Mouse (Mus musculus) right cerebral cortex, adult 18-20 months (tissue): ENCODE data around the gene Spata33.
"Not testable (repeated sequence)": the region's sequence is repeated elsewhere in the genome, so short reads cannot be mapped to it uniquely, and the experiment has no call there.

Experiments used
- DNase-seq: peaks from one replicate; pipeline ENCODE4 v3.0.0; 2022; ENCODE audit warnings: mixed read lengths

The Spata33 gene

GRCm38 (mm10) chr8:123212321-123213117, at the start of gene Spata33, which contains the start of gene Chmp1a:
Gene Spata33 (plus strand): TSS chr8:123212832.
Gene Chmp1a (minus strand): TSS chr8:123212763.
- peak; percentile 87 for DNase-seq

- no peak for DNase-seq
These were observed 31.2 kb upstream of the Spata33 start for GRCm38 (mm10) chr8:123181391-123181790.

- DNase-seq: no peak
These were observed 26.8 kb upstream of the Spata33 start, which contains the start of gene Dpep1 for GRCm38 (mm10) chr8:123185566-123186409. Gene Dpep1 (plus strand): TSS chr8:123186242.

GRCm38 (mm10) chr8:123188006-123188405, 24.6 kb upstream of the Spata33 start:
- DNase-seq: no peak

GRCm38 (mm10) chr8:123188841-123189240, 23.8 kb upstream of the Spata33 start:
- DNase-seq: no peak

GRCm38 (mm10) chr8:123190678-123191077, 22.0 kb upstream of the Spata33 start:
- DNase-seq: peak; percentile 82

- DNase-seq: no peak
These were observed 20.7 kb upstream of the Spata33 start for GRCm38 (mm10) chr8:123191908-123192307.

GRCm38 (mm10) chr8:123193771-123194170, 18.9 kb upstream of the Spata33 start:
- no peak for DNase-seq

DNA sequence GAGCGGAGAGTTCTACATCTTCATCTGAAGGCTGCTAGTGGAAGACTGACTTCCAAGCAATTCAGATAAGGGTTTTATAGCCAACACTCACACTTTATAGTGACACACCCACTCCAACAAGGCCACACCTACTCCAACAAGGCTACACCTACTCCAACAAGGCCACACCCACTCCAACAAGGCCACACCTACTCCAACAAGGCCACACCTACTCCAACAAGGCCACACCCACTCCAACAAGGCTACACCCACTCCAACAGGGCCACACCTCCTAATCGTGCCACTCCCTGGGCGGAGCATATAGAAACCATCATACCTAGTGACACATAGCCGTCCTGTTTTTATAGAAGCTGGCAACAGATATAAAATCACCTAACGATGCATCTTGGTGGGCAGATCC, 15.6 kb upstream of the Spata33 start:
- not testable (repeated sequence) for DNase-seq

DNA sequence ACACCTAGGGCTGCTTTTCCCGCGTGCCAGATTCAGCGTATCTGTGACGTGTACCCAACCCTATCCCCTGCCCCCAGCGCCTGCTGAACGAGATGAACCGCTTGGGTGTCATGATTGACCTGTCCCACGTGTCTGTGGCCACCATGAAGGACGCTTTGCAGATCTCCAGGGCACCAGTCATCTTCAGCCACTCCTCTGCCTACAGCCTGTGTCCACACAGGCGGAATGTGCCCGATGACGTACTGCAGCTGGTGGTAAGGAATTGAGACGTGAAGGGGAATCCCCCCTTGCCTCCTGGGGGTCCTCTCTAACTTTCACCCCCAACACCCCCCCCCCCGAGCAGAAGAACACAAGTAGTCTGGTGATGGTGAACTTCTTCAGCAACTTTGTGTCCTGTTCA, 12.8 kb upstream of the Spata33 start:
- DNase-seq: no peak

GRCm38 (mm10) chr8:123202288-123202687, 10.3 kb upstream of the Spata33 start:
- DNase-seq: peak; percentile 52

DNA sequence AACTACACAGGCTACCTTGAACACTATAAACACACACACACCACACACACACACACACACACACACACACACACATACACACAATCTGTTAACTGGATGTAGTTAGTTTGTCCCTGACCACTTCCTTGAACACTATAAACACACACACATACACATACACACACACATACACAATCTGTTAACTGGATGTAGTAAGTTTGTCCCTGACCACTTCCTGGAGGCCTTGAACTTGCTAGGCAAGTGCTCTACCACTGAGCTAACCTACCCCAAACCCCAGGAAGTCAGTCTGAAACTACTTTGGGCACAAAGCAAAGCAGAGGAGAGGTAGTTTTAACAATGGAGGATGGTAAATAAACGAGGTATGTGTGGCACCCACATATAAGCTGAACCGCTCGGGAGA, 9.1 kb upstream of the Spata33 start:
- no peak for DNase-seq

DNA sequence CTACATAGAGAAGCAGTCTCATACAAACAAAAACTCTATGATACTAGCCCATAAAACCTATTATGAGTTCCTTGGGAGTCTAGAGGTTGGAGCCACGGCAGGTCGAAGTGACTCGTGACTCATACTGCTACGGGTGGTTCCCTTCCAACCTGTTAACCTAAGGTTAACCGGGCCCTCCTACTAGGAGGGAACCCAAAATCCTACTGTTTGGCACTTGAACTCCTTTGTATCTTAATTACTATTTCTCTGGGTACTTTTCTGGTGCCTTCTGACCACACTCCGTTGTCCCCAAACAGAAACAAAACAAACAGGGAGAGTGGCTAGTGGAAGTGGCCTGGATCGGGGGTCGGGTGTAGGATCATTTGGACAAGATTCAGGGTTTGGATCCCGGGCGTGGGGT, 756 bp upstream of the Spata33 start:
- DNase-seq: no peak

DNA sequence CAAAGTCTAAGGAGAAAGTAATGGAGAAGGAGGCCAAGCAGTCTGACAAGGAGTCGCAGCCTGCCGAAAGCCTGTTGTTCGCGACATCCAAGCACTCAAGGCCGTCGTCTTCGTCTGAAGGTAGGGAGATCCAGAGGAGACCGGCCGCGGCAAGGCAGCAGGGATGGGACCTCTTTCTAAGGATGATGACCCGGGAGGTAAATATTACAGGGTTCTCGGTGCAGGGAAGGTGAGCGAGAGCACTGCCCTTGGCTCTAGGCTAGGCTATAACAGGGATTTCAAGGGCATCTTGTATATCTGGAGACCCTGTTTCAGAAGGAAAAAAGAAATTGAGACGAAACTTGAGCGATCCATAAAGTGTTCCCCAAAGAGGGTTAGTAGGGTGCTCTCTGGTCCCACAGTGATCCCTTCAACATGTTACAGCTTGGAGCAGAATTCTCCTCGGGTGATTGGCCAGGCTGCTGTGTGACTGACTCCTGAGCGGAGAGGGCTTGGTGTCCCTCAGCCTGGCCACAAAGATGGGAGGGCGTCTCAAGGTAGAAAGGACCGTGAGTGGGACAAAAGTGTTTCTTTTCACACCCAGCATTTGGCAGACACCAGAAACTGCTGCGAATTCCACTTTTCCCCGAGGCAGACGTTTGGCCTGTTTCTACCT, 613 bp downstream of the Spata33 start:
- DNase-seq: no peak

- no peak for DNase-seq
These were observed 2.8 kb downstream of the Spata33 start for GRCm38 (mm10) chr8:123215430-123215829.

- DNase-seq: no peak
These were observed 8.3 kb downstream of the Spata33 start for GRCm38 (mm10) chr8:123220917-123221316.

DNA sequence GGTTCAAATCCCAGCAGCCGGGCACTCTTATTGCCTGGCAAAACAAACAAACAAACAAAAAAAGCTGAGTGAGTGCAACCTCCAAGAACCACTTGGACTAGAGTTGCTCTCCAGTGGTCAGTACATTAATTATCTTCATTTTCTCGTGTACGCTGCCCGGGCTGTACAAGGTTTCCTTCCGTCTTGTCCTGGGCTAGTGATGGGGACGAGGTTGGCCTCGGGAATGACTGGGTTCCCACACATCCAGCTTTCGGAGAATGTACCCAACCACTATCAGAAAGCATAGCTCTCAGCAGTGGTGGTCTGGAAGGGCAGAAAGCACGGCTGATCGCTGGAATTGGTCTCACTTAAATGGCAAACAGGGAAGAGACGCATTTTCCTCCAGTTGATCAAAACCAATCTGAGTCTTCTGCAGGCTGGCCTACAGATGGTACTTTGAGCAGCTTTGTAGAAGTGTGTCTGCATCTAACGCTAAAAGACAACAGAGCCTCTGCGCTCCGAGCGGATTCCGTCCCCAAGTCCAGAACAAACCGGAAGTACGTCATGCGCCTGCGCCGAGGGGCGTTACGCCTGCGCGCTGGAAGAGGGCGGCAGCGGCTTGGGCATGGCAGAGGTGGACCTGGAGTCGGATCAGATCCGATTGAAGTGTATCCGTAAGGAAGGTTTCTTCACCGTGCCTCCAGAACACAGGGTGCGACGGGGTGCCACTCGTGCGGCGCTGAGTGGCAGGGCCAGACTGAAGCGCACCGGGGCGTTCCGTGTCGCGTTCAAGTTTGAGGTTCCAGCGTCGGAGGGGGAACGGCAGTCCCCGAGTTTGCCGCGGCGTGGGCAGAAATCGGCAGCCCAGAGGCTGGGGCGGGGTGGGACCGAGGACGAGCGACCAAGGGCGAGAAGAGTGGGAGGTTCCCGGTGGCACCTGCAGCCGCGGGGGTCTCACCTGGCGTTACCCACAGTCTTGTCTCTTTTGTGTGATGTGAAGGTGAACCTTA, 11.9 kb downstream of the Spata33 start, which contains the start of gene Cdk10:
Gene Cdk10 (plus strand): TSS at position 565 of the 989 bp plus-strand sequence.
- peak; percentile 96 for DNase-seq

DNA sequence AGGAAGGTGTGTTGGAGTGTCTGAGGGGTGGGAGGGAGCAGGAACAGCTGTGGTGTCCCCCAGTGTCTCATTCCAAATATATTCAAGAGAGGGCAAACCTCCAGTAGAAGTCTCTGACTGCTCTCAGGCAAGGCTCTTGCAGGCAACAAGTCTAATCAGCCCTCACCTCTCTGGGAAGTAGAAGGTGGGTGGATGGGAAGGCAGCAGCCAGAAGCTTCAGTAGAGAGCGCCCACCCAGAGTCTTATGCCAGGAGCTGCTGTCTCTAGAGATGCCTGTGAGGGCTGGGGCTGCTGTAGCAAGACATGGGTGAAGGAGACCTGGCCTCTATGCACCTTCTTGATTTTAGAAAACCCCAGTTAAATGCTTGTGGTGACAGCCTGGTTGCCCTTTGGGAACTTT, 15.8 kb downstream of the Spata33 start:
- peak; percentile 48 for DNase-seq

DNA sequence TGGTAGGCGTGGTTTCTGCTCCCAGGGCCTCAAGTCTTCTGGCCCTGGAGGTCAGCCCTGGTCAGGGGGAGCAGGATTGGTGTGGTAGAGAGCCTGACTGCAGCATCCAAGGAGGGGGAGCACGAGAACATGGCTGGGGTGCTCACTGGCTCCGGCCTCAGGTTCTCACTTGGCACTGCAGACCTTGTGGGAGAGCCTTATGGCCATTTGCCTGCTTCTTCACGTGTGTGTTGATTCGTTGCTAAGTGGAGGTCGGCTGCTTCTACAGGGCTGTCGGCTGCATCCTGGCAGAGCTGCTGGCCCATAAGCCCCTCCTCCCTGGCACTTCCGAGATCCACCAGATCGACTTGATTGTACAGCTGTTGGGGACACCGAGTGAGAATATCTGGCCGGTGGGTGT, 17.7 kb downstream of the Spata33 start:
- not testable (repeated sequence) for DNase-seq

- no peak for DNase-seq
These were observed 19.1 kb downstream of the Spata33 start for GRCm38 (mm10) chr8:123231742-123232141.

- peak; percentile 54 for DNase-seq
These were observed 19.9 kb downstream of the Spata33 start for GRCm38 (mm10) chr8:123232553-123232952.

DNA sequence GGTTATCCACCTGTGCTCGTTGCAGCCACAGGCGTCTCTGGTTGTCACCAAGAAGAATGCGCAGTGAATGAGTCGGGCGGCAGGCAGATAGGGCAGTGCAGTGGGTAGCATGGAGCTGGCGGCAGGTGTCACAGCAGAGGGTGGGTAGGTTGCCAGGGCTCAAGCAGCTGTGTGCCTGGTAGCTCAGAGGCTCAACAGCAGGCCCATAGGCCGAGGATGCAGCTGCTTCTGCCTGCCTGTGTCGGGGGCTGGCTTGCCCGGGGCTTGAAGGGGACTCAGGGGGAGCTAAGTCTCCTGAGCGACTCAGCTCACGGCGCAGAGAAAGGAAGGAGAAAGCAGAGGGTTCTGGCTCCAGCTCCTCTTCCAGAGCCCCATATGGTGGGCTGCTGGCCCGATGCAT, 20.7 kb downstream of the Spata33 start:
- no peak for DNase-seq
